Mouse (Mus musculus) heart, adult 2 months (tissue): Measurements from ENCODE around the gene Tulp2.

Source experiments
- CTCF ChIP-seq: fragments of 200-600 bp; IDR thresholded peaks from 2 replicates; pipeline ENCODE4 v1.8.1; 2022; ENCODE audit warnings: antibody characterized with exemption, mild to moderate bottlenecking, moderate library complexity
- POLR2A ChIP-seq: fragments of 200-500 bp; IDR thresholded peaks from 2 replicates; pipeline ENCODE4 v1.6.1; 2011; ENCODE audit warnings: mild to moderate bottlenecking, low read depth, low read length, control low read depth; ENCODE audit not compliant: insufficient read depth

DNA sequence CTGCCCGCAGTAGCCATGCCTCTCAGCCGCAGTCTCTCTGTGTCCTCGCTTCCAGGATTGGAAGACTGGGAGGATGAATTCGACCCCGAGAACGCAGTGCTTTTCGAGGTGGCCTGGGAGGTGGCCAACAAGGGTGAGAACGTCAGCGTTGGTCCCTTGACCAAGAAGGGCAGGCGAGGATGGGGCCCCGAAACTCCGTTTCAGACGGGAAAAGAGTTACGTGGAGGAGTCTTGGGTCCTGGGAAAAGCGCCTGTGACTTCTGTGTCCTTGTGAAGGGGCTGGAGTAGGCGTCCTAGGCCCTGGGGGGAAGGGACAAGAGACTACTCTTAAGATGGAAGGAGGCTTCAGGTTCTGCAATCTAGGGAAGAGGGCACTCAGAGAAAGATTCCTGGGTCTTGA is 46.6 kb upstream of the Tulp2 start:
- no peak for TF ChIP-seq POLR2A
- TF ChIP-seq CTCF: no peak
